Mouse (Mus musculus) cerebellum, adult (tissue): ENCODE measurements around the gene Rab15.
A peak's percentile ranks its signal among the peaks of the same experiment; 100 is the strongest.

Source experiments
- ATAC-seq: cut with Nextera tagmentation; 2 replicates; pipeline ENCODE4 v1.9.2; 2017; ENCODE audit warnings: mild to moderate bottlenecking, moderate library complexity, mixed read lengths; ENCODE audit not compliant: insufficient number of reproducible peaks, low FRiP score, low TSS enrichment

The Rab15 gene

GRCm38 (mm10) chr12:76780639-76781468 is 41.9 kb downstream of the Rab15 start:
- no peak for ATAC-seq

- ATAC-seq = no peak
Measured at GRCm38 (mm10) chr12:76779951-76780350, 42.8 kb downstream of the Rab15 start.

- no peak for ATAC-seq
Measured at GRCm38 (mm10) chr12:76778305-76779083, 44.2 kb downstream of the Rab15 start.

- ATAC-seq = no peak
Measured at GRCm38 (mm10) chr12:76777845-76778244, 44.9 kb downstream of the Rab15 start.

GRCm38 (mm10) chr12:76776898-76777297 is 45.8 kb downstream of the Rab15 start:
- no peak for ATAC-seq

GRCm38 (mm10) chr12:76775132-76775531 is 47.6 kb downstream of the Rab15 start:
- no peak for ATAC-seq

GRCm38 (mm10) chr12:76774652-76775051 is 48.1 kb downstream of the Rab15 start:
- ATAC-seq = no peak

GRCm38 (mm10) chr12:76771540-76771939 is 51.2 kb downstream of the Rab15 start:
- ATAC-seq = no peak

- no peak for ATAC-seq
Measured at GRCm38 (mm10) chr12:76770841-76771500, 51.7 kb downstream of the Rab15 start.

- ATAC-seq = no peak; the same call in 1 of the 2 replicates
Measured at GRCm38 (mm10) chr12:76765901-76766630, 56.6 kb downstream of the Rab15 start.

- ATAC-seq = peak; percentile 80
Measured at GRCm38 (mm10) chr12:76765354-76765851, 57.3 kb downstream of the Rab15 start, which contains the start of the genes Churc1 and Fntb. TSS of gene Churc1 (plus strand) at chr12:76765538. TSS of gene Fntb (plus strand) at chr12:76765589.

- ATAC-seq = no peak
Measured at GRCm38 (mm10) chr12:76752652-76753318, 69.9 kb downstream of the Rab15 start.

GRCm38 (mm10) chr12:76750866-76751459 is 71.7 kb downstream of the Rab15 start:
- no peak for ATAC-seq
